In genomic region chr10:61059543-61060110, GRCm38 (mm10) we compare ENCODE assay signal across 12 mouse cellular contexts. TPM values are rescaled to one million over a fixed set of nuclear protein-coding genes. Genes with fewer than 3 reads are reported as not detected.
DNase-seq lines count a peak whose midpoint lies in the region; ATAC-seq lines count a peak whose summit lies in the region.
"Had no signal": no experiment of that assay in that cellular context is flagged by ENCODE, and none has a peak within 500 bp of the region (broad histone marks: within the 10 kb centered on the region; RNA-seq: fewer than 3 reads in every experiment).

No protein-coding gene starts in this region.

- H3K4me1 ChIP-seq in hindbrain, embryonic 15.5 days (replicated peaks), result peaks cover 9% of the 10 kb centered on the region
- H3K4me1 ChIP-seq in hindbrain, embryonic 13.5 days (replicated peaks), result peaks cover 12% of the 10 kb centered on the region
- H3K4me1 ChIP-seq in midbrain, embryonic 10.5 days, result peaks cover 26% of the 10 kb centered on the region
- H3K4me1 ChIP-seq in midbrain, embryonic 15.5 days, result peaks cover 6% of the 10 kb centered on the region; the same call in 1 of the 2 replicates
- peaks cover 11% of the 10 kb centered on the region; the same call in 1 of the 2 replicates for H3K4me1 ChIP-seq in limb, embryonic 11.5 days (ENCODE audit: control insufficient read depth, insufficient read depth, low read length)

- H3K4me3 ChIP-seq in hindbrain, embryonic 15.5 days, result no peak overlapping the region
- no peak overlapping the region for H3K4me3 ChIP-seq in hindbrain, embryonic 13.5 days
- no peak overlapping the region for H3K4me3 ChIP-seq in midbrain, embryonic 10.5 days
- H3K4me3 ChIP-seq in midbrain, embryonic 15.5 days, result no peak overlapping the region
- H3K4me3 ChIP-seq in limb, embryonic 11.5 days (ENCODE audit: low read depth, low read length), result no peak overlapping the region
- H3K4me3 ChIP-seq: liver, embryonic 15.5 days had no signal

- H3K27ac ChIP-seq in hindbrain, embryonic 15.5 days (replicated peaks), result no peak overlapping the region
- no peak overlapping the region for H3K27ac ChIP-seq in hindbrain, embryonic 13.5 days
- no peak overlapping the region for H3K27ac ChIP-seq in midbrain, embryonic 10.5 days (replicated peaks)
- no peak overlapping the region for H3K27ac ChIP-seq in midbrain, embryonic 15.5 days
- no peak overlapping the region for H3K27ac ChIP-seq in limb, embryonic 11.5 days (replicated peaks; ENCODE audit: low read depth, low read length)
- H3K27ac ChIP-seq: liver, embryonic 15.5 days; stomach, postnatal 0 days had no signal

- H3K4me2 ChIP-seq in hindbrain, embryonic 15.5 days, result no peak overlapping the region
- H3K4me2 ChIP-seq in hindbrain, embryonic 13.5 days, result no peak overlapping the region
- H3K4me2 ChIP-seq in midbrain, embryonic 15.5 days, result no peak overlapping the region
- no peak overlapping the region for H3K4me2 ChIP-seq in limb, embryonic 11.5 days (ENCODE audit: low read depth, severe bottlenecking)
- H3K4me2 ChIP-seq: liver, embryonic 15.5 days had no signal

- WGBS in hindbrain, embryonic 15.5 days, result 29% methylated on average over 6 of the region's 6 CpGs
- 36% methylated on average over 6 of the region's 6 CpGs for WGBS in hindbrain, embryonic 13.5 days
- WGBS in midbrain, embryonic 10.5 days, result 25% methylated on average over 6 of the region's 6 CpGs
- 18% methylated on average over 6 of the region's 6 CpGs for WGBS in midbrain, embryonic 15.5 days
- 13% methylated on average over 6 of the region's 6 CpGs for WGBS in limb, embryonic 11.5 days

- ATAC-seq in hindbrain, embryonic 15.5 days (ENCODE audit: low FRiP score, low read depth), result 0 out of 2 replicates have a peak, but pooled peaks have one; percentile 54
- no peak; the same call in 1 of the 2 replicates for ATAC-seq in hindbrain, embryonic 13.5 days (ENCODE audit: low FRiP score)
- ATAC-seq in midbrain, embryonic 15.5 days (replicated peaks), result no peak
- 0 out of 2 replicates have a peak, but pooled peaks have one; percentile 14 for ATAC-seq in limb, embryonic 11.5 days (ENCODE audit: insufficient number of reproducible peaks, low FRiP score, low TSS enrichment, low read depth)
- ATAC-seq: forebrain, embryonic 16.5 days had no signal

- H3K9ac ChIP-seq in hindbrain, embryonic 15.5 days, result no peak overlapping the region
- H3K9ac ChIP-seq in hindbrain, embryonic 13.5 days, result no peak overlapping the region
- no peak overlapping the region for H3K9ac ChIP-seq in midbrain, embryonic 15.5 days
- H3K9ac ChIP-seq in limb, embryonic 11.5 days (ENCODE audit: low read length), result no peak overlapping the region
- H3K9ac ChIP-seq: liver, embryonic 15.5 days had no signal

- no peaks in the 10 kb centered on the region for H3K9me3 ChIP-seq in hindbrain, embryonic 15.5 days
- peaks cover 3% of the 10 kb centered on the region; the same call in 1 of the 2 replicates for H3K9me3 ChIP-seq in hindbrain, embryonic 13.5 days
- peaks cover 25% of the 10 kb centered on the region for H3K9me3 ChIP-seq in midbrain, embryonic 10.5 days (replicated peaks)
- no peaks in the 10 kb centered on the region for H3K9me3 ChIP-seq in midbrain, embryonic 15.5 days
- peaks cover 3% of the 10 kb centered on the region; the same call in 1 of the 2 replicates for H3K9me3 ChIP-seq in limb, embryonic 11.5 days (ENCODE audit: control insufficient read depth, low read length)

- H3K27me3 ChIP-seq in hindbrain, embryonic 15.5 days, result 0 out of 2 replicates have a peak, but pooled peaks cover 3% of the 10 kb centered on the region
- H3K27me3 ChIP-seq in hindbrain, embryonic 13.5 days, result 0 out of 2 replicates have a peak, but pooled peaks cover 5% of the 10 kb centered on the region
- peaks cover 78% of the 10 kb centered on the region for H3K27me3 ChIP-seq in midbrain, embryonic 10.5 days (ENCODE audit: low read depth, poor library complexity, severe bottlenecking)
- H3K27me3 ChIP-seq in midbrain, embryonic 15.5 days (replicated peaks), result no peaks in the 10 kb centered on the region
- H3K27me3 ChIP-seq in limb, embryonic 11.5 days (ENCODE audit: control insufficient read depth, insufficient read depth, low read length), result no peaks in the 10 kb centered on the region
- H3K27me3 ChIP-seq: liver, embryonic 15.5 days had no signal

- DNase-seq in midbrain, embryonic 10.5 days (ENCODE audit: low spot score), result peak; percentile 39
- DNase-seq in R1 (ENCODE audit: low read depth, low spot score), result peak; percentile 94
- DNase-seq in limb, embryonic 11.5 days (ENCODE audit: low spot score), result peak; percentile 63
- DNase-seq in spleen, postnatal 4 days (ENCODE audit: low spot score in 2 of 2), result no peak
- no peak for DNase-seq in thymus, postnatal 4 days
- DNase-seq: adrenal gland, adult 2 months had no signal

- H3K36me3 ChIP-seq in hindbrain, embryonic 15.5 days, result no peaks in the 10 kb centered on the region
- no peaks in the 10 kb centered on the region for H3K36me3 ChIP-seq in hindbrain, embryonic 13.5 days
- no peaks in the 10 kb centered on the region for H3K36me3 ChIP-seq in midbrain, embryonic 10.5 days
- H3K36me3 ChIP-seq in midbrain, embryonic 15.5 days (replicated peaks), result no peaks in the 10 kb centered on the region
- H3K36me3 ChIP-seq in limb, embryonic 11.5 days (ENCODE audit: control insufficient read depth, insufficient read depth, low read length), result no peaks in the 10 kb centered on the region
- H3K36me3 ChIP-seq: liver, embryonic 15.5 days had no signal

RNA-seq across cellular contexts. Expression of gene Pcbd1, which starts 29.5 kb away (rescaled TPM):
- polyA plus RNA-seq in hindbrain, embryonic 15.5 days (2015; fragmentation: Nextera tagmentation; extraction: Ambion mirVana), result 42.8 and 47.7 TPM in 2 replicates
- 28.8 and 31.5 TPM in 2 replicates for polyA plus RNA-seq in hindbrain, embryonic 13.5 days (2015; fragmentation: Nextera tagmentation; extraction: Ambion mirVana)
- polyA plus RNA-seq in midbrain, embryonic 10.5 days (2016; fragmentation: Nextera tagmentation; extraction: Ambion mirVana), result 21.0 and 29.3 TPM in 2 replicates
- polyA plus RNA-seq in midbrain, embryonic 15.5 days (2015; fragmentation: Nextera tagmentation; extraction: Ambion mirVana), result 40.7 and 44.2 TPM in 2 replicates
- 20.5 and 21.8 TPM in 2 replicates for polyA plus RNA-seq in limb, embryonic 11.5 days (2014; fragmentation: Nextera tagmentation; extraction: Ambion mirVana)

Comparison
In these comparisons a context has a peak if more than half of its experiments do, and no peak if none do; other contexts are left out.
1. ATAC-seq: peak in hindbrain, embryonic 15.5 days (single experiment) and limb, embryonic 11.5 days (single experiment); none in hindbrain, embryonic 13.5 days (single experiment) and midbrain, embryonic 15.5 days (single experiment).
2. DNase-seq: peak in midbrain, embryonic 10.5 days (single experiment), R1 (single experiment) and limb, embryonic 11.5 days (single experiment); none in spleen, postnatal 4 days (0 of 2) and thymus, postnatal 4 days (single experiment).